Mouse (Mus musculus) lung, adult 2 months (tissue): Measurements from ENCODE around the gene Spata13. TPM values are rescaled to one million over a fixed set of nuclear protein-coding genes. Genes with fewer than 3 reads are reported as not detected.

Experiments used
- DNase-seq: peaks from one replicate; pipeline ENCODE4 v3.0.0; 2022
- H3K4me1 ChIP-seq: fragments of 200-500 bp; 2 replicates; pipeline ENCODE4 v1.6.1; 2011; ENCODE audit warnings: low read length; ENCODE audit not compliant: control insufficient read depth, insufficient read depth
- H3K4me3 ChIP-seq: fragments of 200-500 bp; replicated peaks from 2 replicates; pipeline ENCODE3; 2011; ENCODE audit warnings: low read depth, mild to moderate bottlenecking, control low read depth, low read length; ENCODE audit errors: extremely low read depth
- CTCF ChIP-seq: fragments of 200-500 bp; IDR thresholded peaks from 2 replicates; pipeline ENCODE4 v1.5.1; 2011; ENCODE audit warnings: mild to moderate bottlenecking, low read length, control low read depth; ENCODE audit not compliant: insufficient read depth
- POLR2A ChIP-seq: fragments of 200-500 bp; IDR thresholded peaks from 2 replicates; pipeline ENCODE4 v1.6.1; 2011; ENCODE audit warnings: low read depth, mild to moderate bottlenecking, control low read depth, low read length, borderline replicate concordance; ENCODE audit errors: extremely low read depth
- WGBS: fragments of 180-500 bp; shearing (Covaris S2); methylation state at CpG from one replicate; pipeline ENCODE4 v1.1.7; 2018; 5-methylcytosine and 5-hydroxymethylcytosine counted together
- polyA plus RNA-seq: library from polyadenylated mRNA; depleted of rRNA; stranded (reverse); fragments of >200 nt; gene quantifications from 2 replicates; pipeline ENCODE4 v1.2.3, GENCODE M21; 2012

Spata13 gene
- polyA plus RNA-seq, 1 experiment: 20.8 TPM

GRCm38 (mm10) chr14:60779198-60779597 is 145.4 kb downstream of the Spata13 start:
- TF ChIP-seq POLR2A: no peak
- TF ChIP-seq CTCF: no peak
- no peaks in the 10 kb centered on the region for H3K4me1 ChIP-seq
- 90% methylated on average over 7 of the region's 7 CpGs for WGBS
- DNase-seq: no peak
- H3K4me3 ChIP-seq: no peak overlapping the region

- H3K4me3 ChIP-seq: no peak overlapping the region
- no peaks in the 10 kb centered on the region for H3K4me1 ChIP-seq
- WGBS: 37% methylated on average over 7 of the region's 7 CpGs
- no peak for DNase-seq
- TF ChIP-seq POLR2A (no peak), CTCF (no peak)
These were observed 148.4 kb downstream of the Spata13 start for GRCm38 (mm10) chr14:60782121-60782656.

- TF ChIP-seq POLR2A (no peak), CTCF (no peak)
- DNase-seq: no peak
- WGBS: 35% methylated on average over 8 of the region's 8 CpGs
- Histone ChIP-seq H3K4me1 (no peaks in the 10 kb centered on the region), H3K4me3 (no peak overlapping the region)
These were observed 149.4 kb downstream of the Spata13 start for GRCm38 (mm10) chr14:60783196-60783595.

GRCm38 (mm10) chr14:60784427-60785315 is 150.9 kb downstream of the Spata13 start, which contains the start of gene Mipep:
Gene Mipep (plus strand): TSS chr14:60784573.
- WGBS: under 1% methylated on average over 61 of the region's 61 CpGs
- TF ChIP-seq POLR2A (peak; percentile 49; the same call in 1 of the 2 replicates), CTCF (peak; percentile 95)
- peak; percentile 79 for DNase-seq
- no peaks in the 10 kb centered on the region for H3K4me1 ChIP-seq
- peak within 1 kb of the TSS; percentile 72 for H3K4me3 ChIP-seq

GRCm38 (mm10) chr14:60790103-60790502 is 156.3 kb downstream of the Spata13 start:
- no peaks in the 10 kb centered on the region for H3K4me1 ChIP-seq
- no peak overlapping the region for H3K4me3 ChIP-seq
- TF ChIP-seq CTCF (peak; percentile 61), POLR2A (no peak)
- DNase-seq: peak; percentile 38
- WGBS: 43% methylated on average over 3 of the region's 3 CpGs

GRCm38 (mm10) chr14:60796600-60797322 is 163.0 kb downstream of the Spata13 start:
- no peaks in the 10 kb centered on the region for H3K4me1 ChIP-seq
- no peak for TF ChIP-seq POLR2A
- no peak for TF ChIP-seq CTCF
- WGBS: 79% methylated on average over 4 of the region's 4 CpGs
- no peak for DNase-seq
- no peak overlapping the region for H3K4me3 ChIP-seq

GRCm38 (mm10) chr14:60797596-60797995 is 163.8 kb downstream of the Spata13 start:
- WGBS: 90% methylated on average over 5 of the region's 5 CpGs
- no peak overlapping the region for H3K4me3 ChIP-seq
- no peaks in the 10 kb centered on the region for H3K4me1 ChIP-seq
- no peak for DNase-seq
- no peak for TF ChIP-seq CTCF
- no peak for TF ChIP-seq POLR2A

GRCm38 (mm10) chr14:60798721-60799120 is 164.9 kb downstream of the Spata13 start:
- WGBS: 90% methylated on average over 4 of the region's 4 CpGs
- no peak for DNase-seq
- H3K4me1 ChIP-seq: no peaks in the 10 kb centered on the region
- H3K4me3 ChIP-seq: no peak overlapping the region
- TF ChIP-seq CTCF (no peak), POLR2A (no peak)
